Mouse (Mus musculus) layer of hippocampus, postnatal 36 days (tissue): Measurements from ENCODE around the gene Mcts1. TPM values are rescaled to one million over a fixed set of nuclear protein-coding genes. Genes with fewer than 3 reads are reported as not detected.

Experiments used
- DNase-seq, 2 experiments: peaks; one replicate each; pipeline ENCODE4 v3.0.0; 2022
- total RNA-seq, 2 experiments: library from RNA; stranded (reverse); gene quantifications; 2 replicates each; pipeline ENCODE4 v1.2.3; 2021

Gene Mcts1
- total RNA-seq, 2 experiments from 2014 or later = 93.0 to 98.4 TPM

- no peak for DNase-seq
Measured at GRCm38 (mm10) chrX:38656206-38656883, 56.0 kb downstream of the Mcts1 start.

Other genes with a start within 250 kb of the Mcts1 start
- gene Lamp2, start 144.1 kb upstream of the Mcts1 start, total RNA-seq = 10 to 100 TPM; 67.3 to 71.6 TPM
- 10 to 100 TPM; 34.0 to 34.3 TPM for gene Cul4b, start 24.4 kb upstream of the Mcts1 start, total RNA-seq
- 10 to 100 TPM; 25.8 to 27.9 TPM for gene C1galt1c1, start 34.5 kb downstream of the Mcts1 start, total RNA-seq
- gene 6030498E09Rik, start 172.1 kb downstream of the Mcts1 start, total RNA-seq = not detected